Mouse (Mus musculus) hematopoietic stem cell, adult 5-6 weeks (primary cell): ENCODE results near the gene Trex1. TPM values are rescaled to one million over a fixed set of nuclear protein-coding genes. Genes with fewer than 3 reads are reported as not detected.

Experiments
- ATAC-seq, 2 experiments: fragments of 125-278 bp in 1 of 2; replicated peaks in 1 of 2; 2 replicates each; pipeline ENCODE4 v1.8.0; 2016 to 2017; ENCODE audit warnings: inconsistent platforms in 2 of 2, mild to moderate bottlenecking in 2 of 2, moderate number of reproducible peaks in 2 of 2, low read depth in 1 of 2, moderate TSS enrichment in 1 of 2; ENCODE audit not compliant: low FRiP score in 2 of 2, poor library complexity in 2 of 2, severe bottlenecking in 2 of 2, insufficient read depth in 1 of 2, low TSS enrichment in 1 of 2
- total RNA-seq: library from RNA; stranded (forward); fragments of 172-1452, 232-1000 nt; gene quantifications from 2 replicates; pipeline ENCODE4 v1.2.3, GENCODE M21; 2017

The Trex1 gene
- total RNA-seq, 1 experiment from 2014 or later, result 5.9 TPM

GRCm38 (mm10) chr9:109038086-109038895 is 21.2 kb downstream of the Trex1 start, which contains the start of gene Shisa5:
TSS of gene Shisa5 (plus strand) at chr9:109038565.
- ATAC-seq, result peak; percentile 85 to 92

- ATAC-seq, result peak in 1 of 2 experiments; percentile 58; a peak in 1 of 4 replicates
Observed at GRCm38 (mm10) chr9:109032435-109032834, 27.1 kb downstream of the Trex1 start.

GRCm38 (mm10) chr9:109031686-109032085 is 27.8 kb downstream of the Trex1 start:
- ATAC-seq, result no peak

GRCm38 (mm10) chr9:109031001-109031400 is 28.5 kb downstream of the Trex1 start:
- ATAC-seq, result no peak

GRCm38 (mm10) chr9:109030312-109030711 is 29.2 kb downstream of the Trex1 start:
- no peak for ATAC-seq

GRCm38 (mm10) chr9:109028919-109029318 is 30.6 kb downstream of the Trex1 start:
- no peak for ATAC-seq

GRCm38 (mm10) chr9:109028421-109028820 is 31.1 kb downstream of the Trex1 start:
- ATAC-seq, result no peak

GRCm38 (mm10) chr9:109027521-109027920 is 32.0 kb downstream of the Trex1 start:
- no peak for ATAC-seq

GRCm38 (mm10) chr9:109022866-109023685 is 36.5 kb downstream of the Trex1 start:
- peak; percentile 77 to 80; a peak in 3 of 4 replicates for ATAC-seq

GRCm38 (mm10) chr9:109021428-109021827 is 38.1 kb downstream of the Trex1 start:
- peak; percentile 47 to 50; a peak in 3 of 4 replicates for ATAC-seq

- ATAC-seq, result peak in 1 of 2 experiments; percentile 38; a peak in 1 of 4 replicates
Observed at GRCm38 (mm10) chr9:109016973-109017604, 42.4 kb downstream of the Trex1 start.

- ATAC-seq, result no peak
Observed at GRCm38 (mm10) chr9:109015397-109015796, 44.1 kb downstream of the Trex1 start.

- ATAC-seq, result 0 out of 4 replicates have a peak, but pooled peaks have one; percentile 17 to 18
Observed at GRCm38 (mm10) chr9:109010316-109010690, 49.2 kb downstream of the Trex1 start.

- ATAC-seq, result peak; percentile 99
Observed at GRCm38 (mm10) chr9:109009636-109010315, 49.8 kb downstream of the Trex1 start.

- ATAC-seq, result no peak
Observed at GRCm38 (mm10) chr9:109008994-109009635, 50.4 kb downstream of the Trex1 start.

GRCm38 (mm10) chr9:109008081-109008480 is 51.5 kb downstream of the Trex1 start:
- ATAC-seq, result no peak
